Mouse (Mus musculus): ENCODE data around the gene Ddi2. TPM values are rescaled to one million over a fixed set of nuclear protein-coding genes. Genes with fewer than 3 reads are reported as not detected.
A peak's percentile ranks its signal among the peaks of the same experiment; 100 is the strongest.

Ddi2 gene
- polyA plus RNA-seq, 1 experiment = 30.9 TPM

- TF ChIP-seq CTCF (IDR thresholded peaks at IDR 0.05; ENCODE audit: borderline replicate concordance, insufficient read depth, low read length) = no peak
- no peak for TF ChIP-seq POLR2A (IDR thresholded peaks at IDR 0.05; ENCODE audit: low read depth, low read length)
- Histone ChIP-seq H3K27ac (ENCODE audit: insufficient read depth, low read length) (no peak overlapping the region), H3K4me3 (ENCODE audit: insufficient read depth, low read length) (no peak overlapping the region), H3K4me1 (ENCODE audit: control insufficient read depth, insufficient read depth, low read length) (peaks cover 4% of the 10 kb centered on the region; the same call in 1 of the 2 replicates)
Observed at GRCm38 (mm10) chr4:141711250-141711649, 12.0 kb downstream of the Ddi2 start.

GRCm38 (mm10) chr4:141708971-141709370 lies 14.2 kb downstream of the Ddi2 start:
- Histone ChIP-seq H3K4me1 (ENCODE audit: control insufficient read depth, insufficient read depth, low read length) (peaks cover 4% of the 10 kb centered on the region; the same call in 1 of the 2 replicates), H3K27ac (ENCODE audit: insufficient read depth, low read length) (no peak overlapping the region), H3K4me3 (ENCODE audit: insufficient read depth, low read length) (no peak overlapping the region)
- no peak for TF ChIP-seq POLR2A (IDR thresholded peaks at IDR 0.05; ENCODE audit: low read depth, low read length)
- no peak for TF ChIP-seq CTCF (IDR thresholded peaks at IDR 0.05; ENCODE audit: borderline replicate concordance, insufficient read depth, low read length)

GRCm38 (mm10) chr4:141708005-141708404 lies 15.2 kb downstream of the Ddi2 start:
- Histone ChIP-seq H3K4me3 (ENCODE audit: insufficient read depth, low read length) (no peak overlapping the region), H3K4me1 (ENCODE audit: control insufficient read depth, insufficient read depth, low read length) (peaks cover 4% of the 10 kb centered on the region; the same call in 1 of the 2 replicates), H3K27ac (ENCODE audit: insufficient read depth, low read length) (no peak overlapping the region)
- TF ChIP-seq POLR2A (IDR thresholded peaks at IDR 0.05; ENCODE audit: low read depth, low read length) (no peak), CTCF (IDR thresholded peaks at IDR 0.05; ENCODE audit: borderline replicate concordance, insufficient read depth, low read length) (no peak)

GRCm38 (mm10) chr4:141705331-141705730 lies 17.9 kb downstream of the Ddi2 start:
- TF ChIP-seq POLR2A (IDR thresholded peaks at IDR 0.05; ENCODE audit: low read depth, low read length) (no peak), CTCF (IDR thresholded peaks at IDR 0.05; ENCODE audit: borderline replicate concordance, insufficient read depth, low read length) (no peak)
- peak overlapping the region; percentile 25; the same call in 1 of the 2 replicates for H3K27ac ChIP-seq (ENCODE audit: insufficient read depth, low read length)
- H3K4me1 ChIP-seq (ENCODE audit: control insufficient read depth, insufficient read depth, low read length) = peaks cover 4% of the 10 kb centered on the region; the same call in 1 of the 2 replicates
- H3K4me3 ChIP-seq (ENCODE audit: insufficient read depth, low read length) = no peak overlapping the region

GRCm38 (mm10) chr4:141704625-141705024 lies 18.6 kb downstream of the Ddi2 start:
- peak overlapping the region; percentile 39; the same call in 1 of the 2 replicates for H3K27ac ChIP-seq (ENCODE audit: insufficient read depth, low read length)
- TF ChIP-seq CTCF (IDR thresholded peaks at IDR 0.05; ENCODE audit: borderline replicate concordance, insufficient read depth, low read length) (no peak), POLR2A (IDR thresholded peaks at IDR 0.05; ENCODE audit: low read depth, low read length) (no peak)
- peaks cover 4% of the 10 kb centered on the region; the same call in 1 of the 2 replicates for H3K4me1 ChIP-seq (ENCODE audit: control insufficient read depth, insufficient read depth, low read length)
- H3K4me3 ChIP-seq (ENCODE audit: insufficient read depth, low read length) = no peak overlapping the region

- H3K4me3 ChIP-seq (ENCODE audit: insufficient read depth, low read length) = no peak overlapping the region
- TF ChIP-seq CTCF (IDR thresholded peaks at IDR 0.05; ENCODE audit: borderline replicate concordance, insufficient read depth, low read length) = no peak
- no peak for TF ChIP-seq POLR2A (IDR thresholded peaks at IDR 0.05; ENCODE audit: low read depth, low read length)
- no peaks in the 10 kb centered on the region for H3K4me1 ChIP-seq (ENCODE audit: control insufficient read depth, insufficient read depth, low read length)
- no peak overlapping the region for H3K27ac ChIP-seq (ENCODE audit: insufficient read depth, low read length)
Observed at GRCm38 (mm10) chr4:141694719-141695118, 28.5 kb downstream of the Ddi2 start.

GRCm38 (mm10) chr4:141688505-141688904 lies 34.7 kb downstream of the Ddi2 start:
- no peak overlapping the region for H3K27ac ChIP-seq (ENCODE audit: insufficient read depth, low read length)
- no peaks in the 10 kb centered on the region for H3K4me1 ChIP-seq (ENCODE audit: control insufficient read depth, insufficient read depth, low read length)
- TF ChIP-seq CTCF (IDR thresholded peaks at IDR 0.05; ENCODE audit: borderline replicate concordance, insufficient read depth, low read length) = no peak
- TF ChIP-seq POLR2A (IDR thresholded peaks at IDR 0.05; ENCODE audit: low read depth, low read length) = no peak
- H3K4me3 ChIP-seq (ENCODE audit: insufficient read depth, low read length) = no peak overlapping the region

- H3K4me3 ChIP-seq (ENCODE audit: insufficient read depth, low read length) = no peak overlapping the region
- TF ChIP-seq CTCF (IDR thresholded peaks at IDR 0.05; ENCODE audit: borderline replicate concordance, insufficient read depth, low read length) (no peak), POLR2A (IDR thresholded peaks at IDR 0.05; ENCODE audit: low read depth, low read length) (no peak)
- peaks cover 3% of the 10 kb centered on the region for H3K4me1 ChIP-seq (ENCODE audit: control insufficient read depth, insufficient read depth, low read length)
- H3K27ac ChIP-seq (ENCODE audit: insufficient read depth, low read length) = no peak overlapping the region
Observed at GRCm38 (mm10) chr4:141686525-141686924, 36.7 kb downstream of the Ddi2 start.

- TF ChIP-seq POLR2A (IDR thresholded peaks at IDR 0.05; ENCODE audit: low read depth, low read length) (no peak), CTCF (IDR thresholded peaks at IDR 0.05; ENCODE audit: borderline replicate concordance, insufficient read depth, low read length) (no peak)
- no peak overlapping the region for H3K27ac ChIP-seq (ENCODE audit: insufficient read depth, low read length)
- no peak overlapping the region for H3K4me3 ChIP-seq (ENCODE audit: insufficient read depth, low read length)
- H3K4me1 ChIP-seq (ENCODE audit: control insufficient read depth, insufficient read depth, low read length) = peaks cover 4% of the 10 kb centered on the region
Observed at GRCm38 (mm10) chr4:141686093-141686492, 37.1 kb downstream of the Ddi2 start.

- no peak within 1 kb of the TSS for H3K27ac ChIP-seq (ENCODE audit: insufficient read depth, low read length)
- no peak within 1 kb of the TSS for H3K4me3 ChIP-seq (ENCODE audit: insufficient read depth, low read length)
- H3K4me1 ChIP-seq (ENCODE audit: control insufficient read depth, insufficient read depth, low read length) = peaks cover 5% of the 10 kb centered on the region
- TF ChIP-seq POLR2A (IDR thresholded peaks at IDR 0.05; ENCODE audit: low read depth, low read length) (no peak), CTCF (IDR thresholded peaks at IDR 0.05; ENCODE audit: borderline replicate concordance, insufficient read depth, low read length) (no peak)
Observed at GRCm38 (mm10) chr4:141685499-141685898, 37.7 kb downstream of the Ddi2 start, which contains the start of gene Rsc1a1. Rsc1a1 (minus strand) TSS chr4:141685599.

Data from embryonic fibroblast, embryonic 13.5 days (primary cell).